Mouse (Mus musculus) urinary bladder, adult 18-20 months (tissue): ENCODE measurements around the gene H2-M5.

Experiments used
- DNase-seq, 2 experiments: peaks; one replicate each; pipeline ENCODE4 v3.0.0; 2022; ENCODE audit warnings: low spot score in 2 of 2, mixed read lengths in 2 of 2

The H2-M5 gene

GRCm38 (mm10) chr17:36948286-36948685, 41.1 kb downstream of the H2-M5 start:
- DNase-seq: no peak

DNA sequence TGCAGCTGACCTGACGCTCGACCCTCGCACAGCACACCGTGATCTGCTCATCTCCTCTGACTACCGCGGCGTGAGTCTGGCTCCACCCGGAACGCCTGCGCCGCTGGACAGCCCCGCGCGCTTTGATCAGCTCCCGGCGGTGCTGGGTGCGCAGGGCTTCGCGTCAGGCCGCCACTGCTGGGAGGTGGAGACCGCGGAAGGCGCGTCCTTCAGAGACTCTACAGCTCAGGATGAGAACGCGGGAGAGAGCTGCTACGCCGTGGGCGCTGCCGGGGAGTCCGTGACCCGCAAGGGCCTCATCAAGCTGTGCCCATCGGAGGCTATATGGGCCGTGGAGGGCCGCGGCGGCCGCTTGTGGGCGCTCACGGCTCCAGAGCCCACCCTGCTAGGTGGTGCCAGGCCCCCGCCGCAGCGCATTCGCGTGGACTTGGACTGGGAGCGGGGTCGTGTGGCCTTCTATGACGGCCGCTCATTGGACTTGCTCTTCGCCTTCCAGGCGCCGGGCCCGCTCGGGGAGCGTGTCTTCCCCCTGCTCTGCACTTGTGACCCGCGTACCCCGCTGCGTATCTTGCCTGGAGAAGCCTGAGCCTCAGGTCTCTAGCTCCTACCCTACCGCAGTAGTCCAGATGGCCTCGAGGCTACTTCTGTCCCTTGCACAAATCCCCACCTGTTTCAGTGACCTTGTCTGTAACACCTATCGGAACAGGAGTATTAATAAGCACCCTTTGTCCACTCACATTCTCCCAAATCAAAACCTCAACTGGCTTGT, 42.1 kb downstream of the H2-M5 start:
- DNase-seq: no peak

- no peak for DNase-seq
Observed at GRCm38 (mm10) chr17:36944121-36944775, 45.1 kb downstream of the H2-M5 start.

DNA sequence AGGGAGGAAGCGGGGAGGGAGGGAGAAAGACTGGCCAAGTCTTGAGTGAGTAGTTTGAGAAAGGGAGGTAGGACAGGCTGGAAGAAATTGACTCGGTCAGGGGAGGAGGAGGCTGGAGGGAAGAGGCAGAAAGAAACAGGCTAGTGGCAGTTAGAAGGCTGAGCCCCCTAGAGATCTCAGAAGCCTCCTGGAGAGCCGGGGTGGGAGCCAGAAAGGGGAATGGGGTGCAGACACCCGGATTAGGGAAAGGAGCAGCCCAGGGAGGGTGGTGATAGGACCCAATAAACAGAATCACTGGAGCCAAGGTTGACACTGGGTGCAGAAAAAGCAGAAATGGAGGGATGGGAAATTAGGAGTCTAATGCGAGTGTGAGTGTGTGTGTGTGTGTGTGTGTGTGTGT, 45.6 kb downstream of the H2-M5 start:
- DNase-seq: no peak

DNA sequence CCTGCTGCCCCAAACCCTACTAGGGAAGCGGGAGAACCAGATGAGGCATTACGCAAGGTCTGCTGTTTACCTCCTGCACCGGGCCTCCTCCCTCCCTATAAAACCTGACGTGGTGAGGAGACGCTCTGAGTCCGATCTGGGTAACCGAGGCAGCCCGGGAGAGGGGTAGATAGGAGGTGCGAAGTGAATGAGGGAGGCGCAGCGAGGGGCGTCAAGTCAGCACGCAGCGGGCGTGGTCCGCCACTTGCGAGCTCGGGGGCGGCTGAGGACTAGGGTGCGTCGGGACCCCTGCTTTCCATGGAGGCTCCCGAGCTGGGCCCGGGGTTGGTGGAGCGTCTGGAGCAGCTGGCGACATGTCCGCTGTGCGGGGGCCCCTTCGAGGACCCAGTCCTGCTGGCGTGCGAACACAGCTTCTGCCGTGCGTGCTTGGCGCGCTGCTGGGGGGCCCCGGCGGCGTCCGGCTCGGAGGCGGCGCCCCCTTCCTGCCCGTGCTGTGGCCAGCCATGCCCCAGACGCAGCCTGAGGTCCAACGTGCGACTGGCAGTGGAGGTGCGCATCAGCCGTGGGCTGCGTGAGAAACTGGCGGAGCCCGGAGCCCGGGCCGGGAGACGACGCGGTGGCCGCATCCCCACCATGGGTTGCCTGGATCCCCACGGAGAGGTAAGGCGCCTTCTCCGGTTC, 46.4 kb downstream of the H2-M5 start, which contains the start of gene Rnf39:
Gene Rnf39, plus strand, starts transcription at position 128 of the 681 bp plus-strand sequence.
- DNase-seq: peak; percentile 55 to 64

DNA sequence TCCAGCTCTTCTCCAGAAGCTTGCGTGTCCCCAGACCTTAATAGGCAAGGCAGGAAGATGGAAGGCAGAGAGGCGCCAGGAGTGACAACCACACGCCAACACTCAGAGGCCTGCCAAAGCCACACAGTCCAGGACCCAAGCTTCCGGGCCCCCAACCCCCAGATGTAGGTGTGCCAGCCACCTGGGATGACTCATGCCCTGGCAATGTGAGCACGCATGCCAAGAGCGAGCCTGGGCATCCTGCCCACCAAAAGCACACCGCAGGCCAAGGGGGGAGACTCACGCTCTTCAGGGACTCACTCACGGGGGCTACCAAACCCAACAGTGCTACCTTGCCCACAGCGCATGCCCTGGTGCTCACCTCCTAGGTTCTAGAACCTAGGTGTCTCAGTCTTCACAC, 46.9 kb downstream of the H2-M5 start:
- peak; percentile 73 to 74 for DNase-seq

- DNase-seq: no peak
Observed at GRCm38 (mm10) chr17:36938056-36938455, 51.3 kb downstream of the H2-M5 start.
